In the genomic region with DNA sequence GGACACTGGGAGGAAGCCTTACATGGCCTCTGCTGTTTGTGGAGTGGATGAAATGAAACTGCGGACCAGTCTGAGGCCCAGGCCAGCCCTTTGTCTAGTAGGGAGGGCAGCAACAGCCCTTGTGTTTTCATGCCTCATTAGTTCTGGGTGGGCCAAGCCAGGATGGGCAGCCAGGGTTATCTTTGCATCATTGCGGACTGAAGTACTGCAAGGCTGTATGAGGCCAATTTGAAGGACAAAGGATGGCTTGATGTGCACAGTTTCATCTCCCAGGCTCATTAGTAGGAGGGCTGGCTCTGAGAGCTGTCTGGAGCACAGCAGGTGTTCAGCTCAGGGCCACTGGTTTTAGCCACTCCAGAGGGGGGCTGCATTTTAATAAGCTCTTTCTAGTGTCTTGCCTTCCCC, we compare ENCODE assay signal across 10 mouse cellular contexts.
DNase-seq lines count a peak whose midpoint lies in the region; ATAC-seq lines count a peak whose summit lies in the region.
"Had no signal": no experiment of that assay in that cellular context is flagged by ENCODE, and none has a peak within 500 bp of the region (broad histone marks: within the 10 kb centered on the region; RNA-seq: fewer than 3 reads in every experiment).

No protein-coding gene starts in this region.

- no peaks in the 10 kb centered on the region for H3K9me3 ChIP-seq in forebrain, embryonic 12.5 days
- H3K9me3 ChIP-seq in midbrain, embryonic 11.5 days (ENCODE audit: control insufficient read depth, low read length): no peaks in the 10 kb centered on the region
- H3K9me3 ChIP-seq: liver, embryonic 13.5 days had no signal

- ATAC-seq in forebrain, embryonic 12.5 days (ENCODE audit: low FRiP score): peak; percentile 79
- ATAC-seq in midbrain, embryonic 11.5 days (ENCODE audit: low FRiP score): peak; percentile 81

- no peak overlapping the region for H3K9ac ChIP-seq in forebrain, embryonic 12.5 days
- no peak overlapping the region for H3K9ac ChIP-seq in midbrain, embryonic 11.5 days (ENCODE audit: low read length)
- H3K9ac ChIP-seq: liver, embryonic 13.5 days had no signal

- peak overlapping the region; percentile 56 for H3K27ac ChIP-seq in forebrain, embryonic 12.5 days
- H3K27ac ChIP-seq in midbrain, embryonic 11.5 days (ENCODE audit: low read depth, low read length): no peak overlapping the region
- H3K27ac ChIP-seq: heart, adult 2 months; liver, embryonic 13.5 days had no signal

- no peak overlapping the region for H3K4me3 ChIP-seq in forebrain, embryonic 12.5 days (replicated peaks)
- no peak overlapping the region for H3K4me3 ChIP-seq in midbrain, embryonic 11.5 days (ENCODE audit: low read depth, low read length)
- H3K4me3 ChIP-seq: heart, adult 2 months; liver, embryonic 13.5 days had no signal

- H3K36me3 ChIP-seq in forebrain, embryonic 12.5 days (replicated peaks): no peaks in the 10 kb centered on the region
- H3K36me3 ChIP-seq in midbrain, embryonic 11.5 days (ENCODE audit: control insufficient read depth, insufficient read depth, low read length): no peaks in the 10 kb centered on the region
- H3K36me3 ChIP-seq: liver, embryonic 13.5 days had no signal

- no peaks in the 10 kb centered on the region for H3K27me3 ChIP-seq in forebrain, embryonic 12.5 days
- H3K27me3 ChIP-seq in midbrain, embryonic 11.5 days (ENCODE audit: control insufficient read depth, insufficient read depth, low read length): no peaks in the 10 kb centered on the region
- H3K27me3 ChIP-seq: liver, embryonic 13.5 days had no signal

- peak; percentile 41 for DNase-seq in left cerebral cortex, postnatal 4 days
- no peak for DNase-seq in left cerebral cortex, postnatal 14 days (ENCODE audit: low spot score in 2 of 2)
- DNase-seq in midbrain, embryonic 11.5 days (ENCODE audit: low spot score, missing footprints): no peak
- peak; percentile 21 for DNase-seq in retina, postnatal 7 days (ENCODE audit: low read depth, low spot score)
- no peak for DNase-seq in T-cell, adult 2 months (ENCODE audit: low spot score)
- no peak for DNase-seq in layer of hippocampus, postnatal 14 days (ENCODE audit: low spot score in 2 of 2)
- DNase-seq in ovary, postnatal 10 days (ENCODE audit: low spot score): no peak
- DNase-seq: heart, adult 2 months; liver, embryonic 13.5 days had no signal

- WGBS in forebrain, embryonic 12.5 days: 7% methylated on average over 2 of the region's 2 CpGs
- WGBS in midbrain, embryonic 11.5 days: 18% methylated on average over 2 of the region's 2 CpGs

- no peak overlapping the region for H3K4me2 ChIP-seq in forebrain, embryonic 12.5 days
- H3K4me2 ChIP-seq in midbrain, embryonic 11.5 days: no peak overlapping the region
- H3K4me2 ChIP-seq: liver, embryonic 13.5 days had no signal

- H3K4me1 ChIP-seq in forebrain, embryonic 12.5 days: peaks cover 18% of the 10 kb centered on the region
- peaks cover 4% of the 10 kb centered on the region for H3K4me1 ChIP-seq in midbrain, embryonic 11.5 days (ENCODE audit: control insufficient read depth, insufficient read depth, low read length)
- H3K4me1 ChIP-seq: liver, embryonic 13.5 days had no signal

- intact Hi-C loops in left cerebral cortex, postnatal 4 days (cut with DNase I): no loop called here
- intact Hi-C loops in left cerebral cortex, postnatal 14 days (cut with DNase I): no loop called here

Comparison
In these comparisons a context has a peak if more than half of its experiments do, and no peak if none do; other contexts are left out.
1. DNase-seq: peak in left cerebral cortex, postnatal 4 days (single experiment) and retina, postnatal 7 days (single experiment); none in left cerebral cortex, postnatal 14 days (0 of 2), midbrain, embryonic 11.5 days (single experiment), T-cell, adult 2 months (single experiment), layer of hippocampus, postnatal 14 days (0 of 2) and ovary, postnatal 10 days (single experiment).